Mouse (Mus musculus) gastrocnemius, adult 2 months (tissue): ENCODE results near the gene Zdhhc13. TPM values are rescaled to one million over a fixed set of nuclear protein-coding genes. Genes with fewer than 3 reads are reported as not detected.

Experiments used
- DNase-seq: peaks from one replicate; pipeline ENCODE4 v3.0.0; 2022
- H3K27ac ChIP-seq: fragments of 200-600 bp; 2 replicates; pipeline ENCODE4 v1.8.1; 2022; ENCODE audit warnings: mild to moderate bottlenecking
- H3K4me3 ChIP-seq: fragments of 200-600 bp; 2 replicates; pipeline ENCODE4 v1.8.1; 2022; ENCODE audit warnings: mild to moderate bottlenecking, moderate library complexity
- CTCF ChIP-seq: fragments of 200-600 bp; IDR thresholded peaks from 2 replicates; pipeline ENCODE4 v1.8.1; 2022; ENCODE audit warnings: antibody characterized with exemption, mild to moderate bottlenecking, moderate library complexity
- intact Hi-C: fragments of 180-260 bp; cut with DNase I; formaldehyde crosslinking; loops from one replicate; pipeline ENCODE4 v1.15.1; 2025
- long read RNA-seq, 2 experiments: library from polyadenylated mRNA; stranded (forward); transcript quantifications; one replicate each; pipeline ENCODE4 v2.0.0; 2021
- total RNA-seq, 2 experiments: library from RNA; stranded (reverse); gene quantifications; 2 replicates each; pipeline ENCODE4 v1.2.3; 2021

Gene Zdhhc13
- total RNA-seq = 1 to 10 TPM; 3.6 to 4.0 TPM
- long read RNA-seq, experiment 1, transcript Zdhhc13-201 (17 exons, 2,410 nt) = major isoform, 11 of 12 reads
- long read RNA-seq, experiment 1, partial matches to known transcripts = 1 of 12 reads
- long read RNA-seq, experiment 1, other reads (novel, unspliced or antisense) = 0 of 12 reads
- long read RNA-seq, experiment 2, partial matches to known transcripts = 1 of 5 reads
- long read RNA-seq, experiment 2, other reads (novel, unspliced or antisense) = 2 of 5 reads

DNA sequence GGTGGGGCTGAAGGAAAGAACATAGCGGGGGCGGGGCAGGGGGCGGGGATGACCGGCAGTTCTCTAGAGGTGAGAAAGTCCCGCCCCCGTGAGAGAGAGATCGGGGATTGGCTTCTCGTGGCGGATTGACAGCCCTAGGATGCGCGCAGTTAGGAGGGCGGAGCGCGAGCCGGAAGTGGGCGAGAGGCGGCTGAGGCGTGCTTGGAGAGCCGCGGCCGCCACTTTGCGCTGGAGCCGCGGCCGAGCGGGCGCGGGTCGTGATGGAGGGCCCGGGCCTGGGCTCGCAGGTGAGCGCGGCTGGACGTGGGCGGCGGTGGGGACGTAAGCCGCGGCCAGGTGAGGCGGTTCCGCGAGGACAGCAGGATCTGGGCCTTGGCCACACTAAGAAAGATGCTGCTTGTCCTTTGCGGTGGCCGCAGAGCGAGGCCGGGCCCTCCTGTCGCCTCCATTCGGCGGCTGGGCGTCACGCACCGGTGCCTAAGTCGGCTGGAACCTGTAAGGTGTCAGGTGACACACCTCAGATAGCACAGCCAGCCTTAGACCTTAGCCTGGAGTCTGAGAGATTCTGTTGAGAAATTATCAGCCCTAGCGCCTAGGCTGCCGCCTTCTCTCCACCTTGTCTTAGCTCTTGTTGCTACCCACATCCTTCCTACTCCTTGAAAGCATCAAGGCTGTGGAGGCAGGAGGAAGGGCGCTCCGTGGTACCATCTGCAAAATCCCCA is at the start of gene Zdhhc13:
Zdhhc13 (plus strand) TSS at position 153 of the 722 bp plus-strand sequence.
- intact Hi-C loops = no loop called here
- peak within 1 kb of the TSS; percentile 79 for H3K27ac ChIP-seq
- H3K4me3 ChIP-seq = peak within 1 kb of the TSS; percentile 94

GRCm38 (mm10) chr7:48749298-48750163 is 39.3 kb upstream of the Zdhhc13 start:
- peak; percentile 73 for DNase-seq
- Histone ChIP-seq H3K4me3 (peak overlapping the region; percentile 65), H3K27ac (peak overlapping the region; percentile 9)
- intact Hi-C loops = loop anchor here (1.0 to 10.0 kb wide), 3 partner anchors 128 to 685 kb away; no protein-coding TSS in a partner anchor
- TF ChIP-seq CTCF = peak; percentile 94

More for the DNA sequence above, at the start of gene Zdhhc13:
- peak; percentile 92 for DNase-seq
- no peak for TF ChIP-seq CTCF

- no peak overlapping the region for H3K4me3 ChIP-seq
- no peak for DNase-seq
- H3K27ac ChIP-seq = no peak overlapping the region
- no peak for TF ChIP-seq CTCF
- intact Hi-C loops = loop anchor here (2.0 kb wide), 1 partner anchor 371 kb away; no protein-coding TSS in a partner anchor
These were observed 38.5 kb upstream of the Zdhhc13 start for GRCm38 (mm10) chr7:48750164-48750809.

GRCm38 (mm10) chr7:48751222-48751621 is 37.6 kb upstream of the Zdhhc13 start:
- no peak for DNase-seq
- intact Hi-C loops = loop anchor here (2.0 kb wide), 1 partner anchor 370 kb away; no protein-coding TSS in a partner anchor
- TF ChIP-seq CTCF = no peak
- H3K4me3 ChIP-seq = no peak overlapping the region
- no peak overlapping the region for H3K27ac ChIP-seq

- no peak for TF ChIP-seq CTCF
- intact Hi-C loops = no loop called here
- DNase-seq = no peak
These were observed 34.3 kb upstream of the Zdhhc13 start for GRCm38 (mm10) chr7:48754415-48754974.

DNA sequence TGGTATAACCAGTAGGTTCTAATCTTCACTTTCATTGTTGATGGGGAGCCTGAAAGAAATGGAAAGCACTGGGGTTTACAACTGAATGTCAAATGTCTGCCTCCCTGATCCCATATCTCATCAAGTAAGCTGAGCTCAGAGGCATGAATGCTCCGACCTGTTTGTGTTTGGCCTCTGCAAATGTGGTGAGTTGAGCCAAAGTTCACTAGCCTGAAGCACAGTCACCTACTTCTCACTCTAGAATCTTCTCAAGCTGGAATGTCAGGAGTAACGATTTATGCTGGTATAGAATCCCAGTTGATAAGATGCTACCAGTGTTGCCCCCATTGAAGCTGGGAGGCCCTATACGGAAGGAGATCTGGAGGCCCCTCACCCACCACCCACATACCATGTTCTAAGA is 33.0 kb upstream of the Zdhhc13 start:
- intact Hi-C loops = no loop called here

More at GRCm38 (mm10) chr7:48754415-48754974, 34.3 kb upstream of the Zdhhc13 start:
- no peak overlapping the region for H3K27ac ChIP-seq
- no peak overlapping the region for H3K4me3 ChIP-seq

GRCm38 (mm10) chr7:48756306-48756931 is 32.4 kb upstream of the Zdhhc13 start:
- Histone ChIP-seq H3K4me3 (no peak overlapping the region), H3K27ac (no peak overlapping the region)
- intact Hi-C loops = no loop called here
- DNase-seq = no peak
- TF ChIP-seq CTCF = peak; percentile 2; the same call in 1 of the 2 replicates

More for the DNA sequence above, 33.0 kb upstream of the Zdhhc13 start:
- no peak for DNase-seq
- Histone ChIP-seq H3K27ac (no peak overlapping the region), H3K4me3 (no peak overlapping the region)
- no peak for TF ChIP-seq CTCF

DNA sequence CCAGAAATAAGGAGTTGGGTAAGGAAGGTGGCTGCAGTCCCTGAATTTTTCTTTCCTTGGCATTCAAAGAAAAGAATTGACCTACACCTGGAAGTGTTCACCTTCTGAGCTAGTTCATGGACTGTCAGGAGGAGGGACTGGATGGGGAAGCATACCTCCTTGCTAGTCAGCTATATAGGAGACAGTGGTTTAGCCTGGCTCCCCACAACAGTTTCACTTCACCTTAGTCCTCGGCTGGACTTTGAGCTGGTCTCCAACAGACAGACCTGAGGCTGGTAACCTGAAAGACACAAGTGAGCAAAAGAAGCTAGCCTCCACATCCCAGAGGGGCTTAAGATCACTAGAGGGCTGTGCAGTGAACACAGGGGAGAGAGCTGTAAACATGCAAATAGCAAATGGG is 30.7 kb upstream of the Zdhhc13 start:
- Histone ChIP-seq H3K4me3 (no peak overlapping the region), H3K27ac (no peak overlapping the region)
- intact Hi-C loops = no loop called here
- TF ChIP-seq CTCF = no peak
- no peak for DNase-seq

- DNase-seq = no peak
- TF ChIP-seq CTCF = no peak
- intact Hi-C loops = no loop called here
- Histone ChIP-seq H3K27ac (no peak overlapping the region), H3K4me3 (no peak overlapping the region)
These were observed 28.0 kb upstream of the Zdhhc13 start for GRCm38 (mm10) chr7:48760789-48761188.

DNA sequence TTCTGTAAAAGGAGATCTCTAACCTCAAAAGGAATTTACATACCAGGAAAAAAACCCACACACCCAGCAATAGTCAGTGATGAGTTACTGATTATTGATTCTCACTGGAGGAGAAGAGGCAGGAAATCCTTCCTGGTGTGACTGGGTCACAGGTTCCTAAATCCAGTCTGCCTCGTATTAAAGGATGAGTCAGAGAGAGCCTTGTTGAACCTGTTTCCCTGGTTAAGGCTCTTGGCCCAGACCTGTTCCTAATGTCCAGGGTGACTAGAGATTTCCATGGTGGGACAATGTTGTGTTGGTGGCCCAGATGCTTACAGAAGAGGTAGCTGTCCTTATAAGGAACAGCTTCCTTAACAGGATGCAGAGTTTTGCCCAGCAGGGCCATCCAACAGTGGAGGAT is 26.5 kb upstream of the Zdhhc13 start:
- DNase-seq = no peak
- intact Hi-C loops = no loop called here
- Histone ChIP-seq H3K4me3 (no peak overlapping the region), H3K27ac (no peak overlapping the region)
- no peak for TF ChIP-seq CTCF

GRCm38 (mm10) chr7:48762721-48763120 is 26.1 kb upstream of the Zdhhc13 start:
- H3K4me3 ChIP-seq = no peak overlapping the region
- no peak for DNase-seq
- H3K27ac ChIP-seq = no peak overlapping the region
- no peak for TF ChIP-seq CTCF
- intact Hi-C loops = no loop called here
